Mouse (Mus musculus) myocyte (in vitro differentiated cells): ENCODE results near the gene Clcn3. TPM values are rescaled to one million over a fixed set of nuclear protein-coding genes. Genes with fewer than 3 reads are reported as not detected.

ENCODE experiments used
- H3K27me3 ChIP-seq: one replicate; pipeline ENCODE4 v1.6.1; 2011; ENCODE audit not compliant: control insufficient read depth, insufficient read depth, insufficient read length
- H3K36me3 ChIP-seq: one replicate; pipeline ENCODE4 v1.6.1; 2011; ENCODE audit not compliant: control insufficient read depth, insufficient read depth
- H3K4me2 ChIP-seq: one replicate; pipeline ENCODE4 v1.6.1; 2011; ENCODE audit warnings: low read depth, control low read depth
- H3K4me3 ChIP-seq: one replicate; pipeline ENCODE4 v1.5.1; 2011; ENCODE audit warnings: mild to moderate bottlenecking, control low read depth, moderate library complexity
- H3K79me2 ChIP-seq: one replicate; pipeline ENCODE4 v1.6.1; 2011; ENCODE audit not compliant: control insufficient read depth, insufficient read depth
- H3ac ChIP-seq: one replicate; pipeline ENCODE4 v1.6.1; 2011; ENCODE audit not compliant: control insufficient read depth, insufficient read length
- CEBPB ChIP-seq: IDR thresholded peaks from 2 replicates; pipeline ENCODE4 v1.6.1; 2011; ENCODE audit warnings: mild to moderate bottlenecking, moderate library complexity; ENCODE audit not compliant: poor library complexity, insufficient read depth, severe bottlenecking
- E2F4 ChIP-seq: IDR thresholded peaks from one replicate; pipeline ENCODE4 v1.6.1; 2011; ENCODE audit warnings: mild to moderate bottlenecking, control low read depth, moderate library complexity; ENCODE audit not compliant: insufficient read depth
- MAX ChIP-seq: IDR thresholded peaks from one replicate; pipeline ENCODE4 v1.6.1; 2011; ENCODE audit warnings: low read depth, mild to moderate bottlenecking, control low read depth
- MYOD1 ChIP-seq, 3 experiments: IDR thresholded peaks; one replicate each; pipeline ENCODE4 v1.6.1; 2011; ENCODE audit warnings: control low read depth in 2 of 3, low read depth in 2 of 3, mild to moderate bottlenecking in 2 of 3, moderate library complexity in 1 of 3; ENCODE audit not compliant: insufficient read length in 2 of 3, control insufficient read depth in 1 of 3
- MYOG ChIP-seq, 3 experiments: IDR thresholded peaks; one replicate each; pipeline ENCODE4 v1.6.1; 2011; ENCODE audit warnings: control low read depth in 2 of 3, low read depth in 2 of 3, mild to moderate bottlenecking in 2 of 3; ENCODE audit not compliant: insufficient read length in 2 of 3, control insufficient read depth in 1 of 3, insufficient read depth in 1 of 3
- POLR2A ChIP-seq: IDR thresholded peaks from one replicate; pipeline ENCODE4 v1.6.1; 2011; ENCODE audit warnings: low read depth, mild to moderate bottlenecking, control low read depth, moderate library complexity; ENCODE audit not compliant: insufficient read length
- POLR2AphosphoS2 ChIP-seq: IDR thresholded peaks from one replicate; pipeline ENCODE4 v1.6.1; 2011; ENCODE audit warnings: low read depth, control low read depth; ENCODE audit not compliant: insufficient read length
- REST ChIP-seq: IDR thresholded peaks from one replicate; pipeline ENCODE4 v1.6.1; 2011; ENCODE audit warnings: mild to moderate bottlenecking, control low read depth, moderate library complexity; ENCODE audit not compliant: insufficient read depth, insufficient read length
- SRF ChIP-seq: IDR thresholded peaks from one replicate; pipeline ENCODE4 v1.6.1; 2011; ENCODE audit warnings: low read depth; ENCODE audit not compliant: control insufficient read depth, insufficient read length
- TCF12 ChIP-seq: IDR thresholded peaks from one replicate; pipeline ENCODE4 v1.6.1; 2011; ENCODE audit warnings: mild to moderate bottlenecking, control low read depth; ENCODE audit not compliant: poor library complexity, insufficient read depth, severe bottlenecking
- TCF3 ChIP-seq: IDR thresholded peaks from one replicate; pipeline ENCODE4 v1.6.1; 2011; ENCODE audit warnings: low read depth, control low read depth; ENCODE audit not compliant: insufficient read length
- USF1 ChIP-seq: IDR thresholded peaks from one replicate; pipeline ENCODE4 v1.6.1; 2011; ENCODE audit warnings: low read depth, mild to moderate bottlenecking, control low read depth, moderate library complexity
- polyA plus RNA-seq: library from polyadenylated mRNA; unstranded; fragments of >200 nt; fragmentation: generic; extraction: Trizol; gene quantifications from one replicate; pipeline ENCODE4 v1.2.1, GENCODE M21; 2012; ENCODE audit warnings: missing spikeins

The Clcn3 gene
- polyA plus RNA-seq, 1 experiment, result 6.8 TPM

- H3K4me2 ChIP-seq, result peak overlapping the region; percentile 60
- no peak for TF ChIP-seq USF1
- no peak for TF ChIP-seq TCF3
- TF ChIP-seq MYOD1 (IDR thresholded peaks at IDR 0.05; ENCODE audit: control insufficient read depth in 1 of 3, insufficient read length in 2 of 3, low read depth in 2 of 3), result peak in 2 of 3 experiments; percentile 28 to 46
- no peak for TF ChIP-seq POLR2A
- no peak for TF ChIP-seq E2F4
- no peak for TF ChIP-seq MYOG (IDR thresholded peaks at IDR 0.05; ENCODE audit: control insufficient read depth in 1 of 3, insufficient read depth in 1 of 3, insufficient read length in 2 of 3, low read depth in 2 of 3)
- no peak for TF ChIP-seq MAX
- no peak for TF ChIP-seq POLR2AphosphoS2
- peaks cover 12% of the 10 kb centered on the region for H3K36me3 ChIP-seq
- H3ac ChIP-seq, result no peak overlapping the region
- H3K79me2 ChIP-seq, result peaks cover 38% of the 10 kb centered on the region
- H3K27me3 ChIP-seq, result no peaks in the 10 kb centered on the region
- H3K4me3 ChIP-seq, result peak overlapping the region; percentile 52
These were observed 93.8 kb downstream of the Clcn3 start for GRCm38 (mm10) chr8:60889131-60889842.

GRCm38 (mm10) chr8:60886736-60887135 lies 96.4 kb downstream of the Clcn3 start:
- TF ChIP-seq E2F4 (no peak), REST (no peak), POLR2AphosphoS2 (no peak), USF1 (no peak), MYOG (IDR thresholded peaks at IDR 0.05; ENCODE audit: control insufficient read depth in 1 of 3, insufficient read depth in 1 of 3, insufficient read length in 2 of 3, low read depth in 2 of 3) (no peak), TCF12 (no peak), MAX (no peak), MYOD1 (IDR thresholded peaks at IDR 0.05; ENCODE audit: control insufficient read depth in 1 of 3, insufficient read length in 2 of 3, low read depth in 2 of 3) (no peak), SRF (no peak), CEBPB (no peak), POLR2A (no peak), TCF3 (no peak)
- Histone ChIP-seq H3K79me2 (peaks cover 13% of the 10 kb centered on the region), H3ac (no peak overlapping the region)

GRCm38 (mm10) chr8:60883419-60884137 lies 99.5 kb downstream of the Clcn3 start:
- H3ac ChIP-seq, result no peak overlapping the region
- H3K36me3 ChIP-seq, result no peaks in the 10 kb centered on the region
- TF ChIP-seq SRF (no peak), POLR2AphosphoS2 (no peak), CEBPB (no peak), POLR2A (no peak), TCF3 (no peak), MAX (no peak), MYOG (IDR thresholded peaks at IDR 0.05; ENCODE audit: control insufficient read depth in 1 of 3, insufficient read depth in 1 of 3, insufficient read length in 2 of 3, low read depth in 2 of 3) (no peak), E2F4 (no peak), TCF12 (no peak), MYOD1 (IDR thresholded peaks at IDR 0.05; ENCODE audit: control insufficient read depth in 1 of 3, insufficient read length in 2 of 3, low read depth in 2 of 3) (no peak)
- H3K27me3 ChIP-seq, result no peaks in the 10 kb centered on the region
- no peaks in the 10 kb centered on the region for H3K79me2 ChIP-seq
- no peak overlapping the region for H3K4me3 ChIP-seq
- no peak overlapping the region for H3K4me2 ChIP-seq

More at GRCm38 (mm10) chr8:60886736-60887135, 96.4 kb downstream of the Clcn3 start:
- H3K4me2 ChIP-seq, result no peak overlapping the region
- no peaks in the 10 kb centered on the region for H3K27me3 ChIP-seq
- no peaks in the 10 kb centered on the region for H3K36me3 ChIP-seq
- H3K4me3 ChIP-seq, result no peak overlapping the region

- no peaks in the 10 kb centered on the region for H3K36me3 ChIP-seq
- no peaks in the 10 kb centered on the region for H3K79me2 ChIP-seq
- no peak overlapping the region for H3K4me2 ChIP-seq
- no peak overlapping the region for H3K4me3 ChIP-seq
- H3ac ChIP-seq, result no peak overlapping the region
- TF ChIP-seq USF1 (no peak), POLR2A (no peak), MAX (no peak), POLR2AphosphoS2 (no peak), TCF12 (no peak), E2F4 (no peak), MYOG (IDR thresholded peaks at IDR 0.05; ENCODE audit: control insufficient read depth in 1 of 3, insufficient read depth in 1 of 3, insufficient read length in 2 of 3, low read depth in 2 of 3) (no peak), TCF3 (no peak), CEBPB (no peak), MYOD1 (IDR thresholded peaks at IDR 0.05; ENCODE audit: control insufficient read depth in 1 of 3, insufficient read length in 2 of 3, low read depth in 2 of 3) (no peak)
- H3K27me3 ChIP-seq, result no peaks in the 10 kb centered on the region
These were observed 104.5 kb downstream of the Clcn3 start for GRCm38 (mm10) chr8:60878617-60879016.
